8 mouse cellular contexts compared by ENCODE assay signal in genomic region chr17:23739202-23740135, GRCm38 (mm10). TPM values are rescaled to one million over a fixed set of nuclear protein-coding genes. Genes with fewer than 3 reads are reported as not detected.
DNase-seq lines count a peak whose midpoint lies in the region; ATAC-seq and TF ChIP-seq lines count a peak whose summit lies in the region.

No protein-coding gene starts in this region.

- peak in 1 of 2 experiments; percentile 53 for DNase-seq in cerebellum, adult 2 months
- DNase-seq in cerebellum, adult 11 months = no peak
- peak; percentile 21 to 28 for DNase-seq in B cell, adult 2 months
- DNase-seq in cerebellum, postnatal 14 days = peak; percentile 40 to 50
- DNase-seq in urinary bladder, adult 2 months (ENCODE audit: low spot score) = no peak

- WGBS in cerebellum, adult 2 months = under 1% methylated on average over 48 of the region's 48 CpGs
- WGBS in heart, embryonic 16.5 days = 3% methylated on average over 48 of the region's 48 CpGs
- under 1% methylated on average over 48 of the region's 48 CpGs for whole genome bisulfite sequencing in limb, embryonic 12.5 days
- WGBS in neural tube, embryonic 14.5 days = under 1% methylated on average over 47 of the region's 48 CpGs

- H3K27ac ChIP-seq in cerebellum, adult 2 months (ENCODE audit: insufficient read depth, low read length) = peak overlapping the region; percentile 71
- H3K27ac ChIP-seq in heart, embryonic 16.5 days (ENCODE audit: low read length) = peak overlapping the region; percentile 72
- H3K27ac ChIP-seq in limb, embryonic 12.5 days = peak overlapping the region; percentile 56
- peak overlapping the region; percentile 40 for H3K27ac ChIP-seq in neural tube, embryonic 14.5 days (ENCODE audit: low read depth, low read length)

- TF ChIP-seq POLR2A in cerebellum, adult 2 months (IDR thresholded peaks at IDR 0.05; ENCODE audit: borderline replicate concordance, insufficient read depth, low read length) = no peak

- peaks cover 6% of the 10 kb centered on the region; the same call in 1 of the 2 replicates for H3K36me3 ChIP-seq in heart, embryonic 16.5 days (ENCODE audit: control insufficient read depth, insufficient read depth)
- H3K36me3 ChIP-seq in limb, embryonic 12.5 days = peaks cover 20% of the 10 kb centered on the region
- H3K36me3 ChIP-seq in neural tube, embryonic 14.5 days (ENCODE audit: control insufficient read depth, insufficient read depth, low read length) = peaks cover 16% of the 10 kb centered on the region

- no peaks in the 10 kb centered on the region for H3K9me3 ChIP-seq in heart, embryonic 16.5 days (replicated peaks; ENCODE audit: control insufficient read depth, low read length)
- no peaks in the 10 kb centered on the region for H3K9me3 ChIP-seq in limb, embryonic 12.5 days
- no peaks in the 10 kb centered on the region for H3K9me3 ChIP-seq in neural tube, embryonic 14.5 days (ENCODE audit: control insufficient read depth, low read length)

- no peaks in the 10 kb centered on the region for H3K27me3 ChIP-seq in cerebellum, adult 2 months (ENCODE audit: control insufficient read depth, insufficient read depth, low read length)
- peaks cover 39% of the 10 kb centered on the region for H3K27me3 ChIP-seq in heart, embryonic 16.5 days (ENCODE audit: control insufficient read depth, insufficient read depth, low read length)
- peaks cover 77% of the 10 kb centered on the region for H3K27me3 ChIP-seq in limb, embryonic 12.5 days
- H3K27me3 ChIP-seq in neural tube, embryonic 14.5 days (ENCODE audit: control insufficient read depth, insufficient read depth, low read length) = peaks cover 29% of the 10 kb centered on the region

- peaks cover 6% of the 10 kb centered on the region; the same call in 1 of the 2 replicates for H3K4me1 ChIP-seq in cerebellum, adult 2 months (ENCODE audit: control insufficient read depth, insufficient read depth, low read length)
- peaks cover 22% of the 10 kb centered on the region for H3K4me1 ChIP-seq in heart, embryonic 16.5 days (ENCODE audit: control insufficient read depth, insufficient read depth, low read length)
- peaks cover 25% of the 10 kb centered on the region for H3K4me1 ChIP-seq in limb, embryonic 12.5 days (replicated peaks)
- H3K4me1 ChIP-seq in neural tube, embryonic 14.5 days (ENCODE audit: control insufficient read depth, insufficient read depth, low read length) = peaks cover 20% of the 10 kb centered on the region

- H3K9ac ChIP-seq in heart, embryonic 16.5 days (ENCODE audit: low read length) = peak overlapping the region; percentile 83
- peak overlapping the region; percentile 67 for H3K9ac ChIP-seq in limb, embryonic 12.5 days (replicated peaks)
- peak overlapping the region; percentile 70 for H3K9ac ChIP-seq in neural tube, embryonic 14.5 days (replicated peaks; ENCODE audit: low read depth, low read length)

- H3K4me2 ChIP-seq in heart, embryonic 16.5 days (ENCODE audit: low read depth, low read length) = peak overlapping the region; percentile 99
- peak overlapping the region; percentile 97 for H3K4me2 ChIP-seq in limb, embryonic 12.5 days
- H3K4me2 ChIP-seq in neural tube, embryonic 14.5 days (ENCODE audit: low read depth, low read length) = peak overlapping the region; percentile 79

- H3K4me3 ChIP-seq in cerebellum, adult 2 months (replicated peaks; ENCODE audit: insufficient read depth, low read depth, low read length) = peak overlapping the region; percentile 83
- peak overlapping the region; percentile 79 for H3K4me3 ChIP-seq in heart, embryonic 16.5 days (ENCODE audit: low read length)
- H3K4me3 ChIP-seq in limb, embryonic 12.5 days (replicated peaks) = peak overlapping the region; percentile 67
- H3K4me3 ChIP-seq in neural tube, embryonic 14.5 days (ENCODE audit: low read depth, low read length) = peak overlapping the region; percentile 81

- ATAC-seq in heart, embryonic 16.5 days (replicated peaks; ENCODE audit: extremely low read depth, insufficient read depth, low FRiP score) = peak; percentile 19
- peak; percentile 13; the same call in 1 of the 2 replicates for ATAC-seq in limb, embryonic 12.5 days (ENCODE audit: insufficient number of reproducible peaks, insufficient read depth, low FRiP score, low TSS enrichment, low read depth)
- ATAC-seq in neural tube, embryonic 14.5 days (ENCODE audit: low read depth) = peak; percentile 30

- no peak for TF ChIP-seq CTCF in cerebellum, adult 2 months (IDR thresholded peaks at IDR 0.05; ENCODE audit: borderline replicate concordance, insufficient read depth, low read depth, low read length)

RNA-seq across cellular contexts. Expression of gene Paqr4, which starts 1.2 kb away (rescaled TPM):
- polyA plus RNA-seq in cerebellum, adult 2 months (2012; rRNA removed) = 92.0 and 104 TPM in 2 replicates
- 16.8 and 19.8 TPM in 2 replicates for polyA plus RNA-seq in heart, embryonic 16.5 days (2015; fragmentation: Nextera tagmentation; extraction: Ambion mirVana)
- 11.6 and 13.6 TPM in 2 replicates for polyA plus RNA-seq in limb, embryonic 12.5 days (2016; fragmentation: Nextera tagmentation; extraction: Ambion mirVana)
- 49.6 and 51.4 TPM in 2 replicates for polyA plus RNA-seq in neural tube, embryonic 14.5 days (2014; fragmentation: Nextera tagmentation; extraction: Ambion mirVana)
- polyA plus RNA-seq in urinary bladder, adult 2 months (2012; rRNA removed) = 12.8 and 13.0 TPM in 2 replicates

RNA-seq across cellular contexts. Expression of gene Kremen2, which starts 6.2 kb away (rescaled TPM):
- polyA plus RNA-seq in cerebellum, adult 2 months (2012; rRNA removed) = 0.57 and 0.84 TPM in 2 replicates
- polyA plus RNA-seq in heart, embryonic 16.5 days (2015; fragmentation: Nextera tagmentation; extraction: Ambion mirVana) = 1.8 and 3.7 TPM in 2 replicates
- polyA plus RNA-seq in limb, embryonic 12.5 days (2016; fragmentation: Nextera tagmentation; extraction: Ambion mirVana) = 30.0 and 34.8 TPM in 2 replicates
- polyA plus RNA-seq in neural tube, embryonic 14.5 days (2014; fragmentation: Nextera tagmentation; extraction: Ambion mirVana) = 0.93 and 1.2 TPM in 2 replicates
- polyA plus RNA-seq in urinary bladder, adult 2 months (2012; rRNA removed) = 0.04 and 0.11 TPM in 2 replicates

RNA-seq across cellular contexts. Expression of gene Pkmyt1, which starts 13.3 kb away (rescaled TPM):
- 10.3 and 10.6 TPM in 2 replicates for polyA plus RNA-seq in cerebellum, adult 2 months (2012; rRNA removed)
- polyA plus RNA-seq in heart, embryonic 16.5 days (2015; fragmentation: Nextera tagmentation; extraction: Ambion mirVana) = 29.7 and 33.3 TPM in 2 replicates
- 49.1 and 53.1 TPM in 2 replicates for polyA plus RNA-seq in limb, embryonic 12.5 days (2016; fragmentation: Nextera tagmentation; extraction: Ambion mirVana)
- 13.0 and 14.3 TPM in 2 replicates for polyA plus RNA-seq in neural tube, embryonic 14.5 days (2014; fragmentation: Nextera tagmentation; extraction: Ambion mirVana)
- 10.4 and 15.3 TPM in 2 replicates for polyA plus RNA-seq in urinary bladder, adult 2 months (2012; rRNA removed)

RNA-seq across cellular contexts. Expression of gene 1520401A03Rik, which starts 16.9 kb away (rescaled TPM):
- polyA plus RNA-seq in cerebellum, adult 2 months (2012; rRNA removed) = 0.64 and 1.1 TPM in 2 replicates
- not detected in 2 replicates for polyA plus RNA-seq in heart, embryonic 16.5 days (2015; fragmentation: Nextera tagmentation; extraction: Ambion mirVana)
- 1.8 and 2.5 TPM in 2 replicates for polyA plus RNA-seq in limb, embryonic 12.5 days (2016; fragmentation: Nextera tagmentation; extraction: Ambion mirVana)
- polyA plus RNA-seq in neural tube, embryonic 14.5 days (2014; fragmentation: Nextera tagmentation; extraction: Ambion mirVana) = 0.21 and 0.52 TPM in 2 replicates
- 0.10 and 0.23 TPM in 2 replicates for polyA plus RNA-seq in urinary bladder, adult 2 months (2012; rRNA removed)

RNA-seq across cellular contexts. Expression of gene Flywch1, which starts 31.9 kb away (rescaled TPM):
- polyA plus RNA-seq in cerebellum, adult 2 months (2012; rRNA removed) = 341 and 366 TPM in 2 replicates
- 42.2 and 46.9 TPM in 2 replicates for polyA plus RNA-seq in heart, embryonic 16.5 days (2015; fragmentation: Nextera tagmentation; extraction: Ambion mirVana)
- polyA plus RNA-seq in limb, embryonic 12.5 days (2016; fragmentation: Nextera tagmentation; extraction: Ambion mirVana) = 136 and 140 TPM in 2 replicates
- polyA plus RNA-seq in neural tube, embryonic 14.5 days (2014; fragmentation: Nextera tagmentation; extraction: Ambion mirVana) = 192 and 216 TPM in 2 replicates
- 35.0 and 39.3 TPM in 2 replicates for polyA plus RNA-seq in urinary bladder, adult 2 months (2012; rRNA removed)

Comparison
In these comparisons a context has a peak if more than half of its experiments do, and no peak if none do; other contexts are left out.
1. DNase-seq: peak in B cell, adult 2 months (2 of 2) and cerebellum, postnatal 14 days (2 of 2); none in cerebellum, adult 11 months (single experiment) and urinary bladder, adult 2 months (single experiment).
2. Peak in every context shown above with its lines, with median percentiles within 50 percentile points of each other: H3K27ac ChIP-seq, H3K4me3 ChIP-seq, ATAC-seq, H3K4me2 ChIP-seq and H3K9ac ChIP-seq.